Mouse (Mus musculus) myocyte (in vitro differentiated cells): ENCODE data around the gene Ncoa3.

ENCODE experiments used
- CEBPB ChIP-seq: IDR thresholded peaks from 2 replicates; pipeline ENCODE4 v1.6.1; 2011; ENCODE audit warnings: mild to moderate bottlenecking, moderate library complexity; ENCODE audit not compliant: poor library complexity, insufficient read depth, severe bottlenecking
- E2F4 ChIP-seq: IDR thresholded peaks from one replicate; pipeline ENCODE4 v1.6.1; 2011; ENCODE audit warnings: mild to moderate bottlenecking, control low read depth, moderate library complexity; ENCODE audit not compliant: insufficient read depth
- MAX ChIP-seq: IDR thresholded peaks from one replicate; pipeline ENCODE4 v1.6.1; 2011; ENCODE audit warnings: low read depth, mild to moderate bottlenecking, control low read depth
- MYOD1 ChIP-seq, 3 experiments: IDR thresholded peaks; one replicate each; pipeline ENCODE4 v1.6.1; 2011; ENCODE audit warnings: control low read depth in 2 of 3, low read depth in 2 of 3, mild to moderate bottlenecking in 2 of 3, moderate library complexity in 1 of 3; ENCODE audit not compliant: insufficient read length in 2 of 3, control insufficient read depth in 1 of 3
- MYOG ChIP-seq, 3 experiments: IDR thresholded peaks; one replicate each; pipeline ENCODE4 v1.6.1; 2011; ENCODE audit warnings: control low read depth in 2 of 3, low read depth in 2 of 3, mild to moderate bottlenecking in 2 of 3; ENCODE audit not compliant: insufficient read length in 2 of 3, control insufficient read depth in 1 of 3, insufficient read depth in 1 of 3
- POLR2A ChIP-seq: IDR thresholded peaks from one replicate; pipeline ENCODE4 v1.6.1; 2011; ENCODE audit warnings: low read depth, mild to moderate bottlenecking, control low read depth, moderate library complexity; ENCODE audit not compliant: insufficient read length
- POLR2AphosphoS2 ChIP-seq: IDR thresholded peaks from one replicate; pipeline ENCODE4 v1.6.1; 2011; ENCODE audit warnings: low read depth, control low read depth; ENCODE audit not compliant: insufficient read length
- REST ChIP-seq: IDR thresholded peaks from one replicate; pipeline ENCODE4 v1.6.1; 2011; ENCODE audit warnings: mild to moderate bottlenecking, control low read depth, moderate library complexity; ENCODE audit not compliant: insufficient read depth, insufficient read length
- TCF12 ChIP-seq: IDR thresholded peaks from one replicate; pipeline ENCODE4 v1.6.1; 2011; ENCODE audit warnings: mild to moderate bottlenecking, control low read depth; ENCODE audit not compliant: poor library complexity, insufficient read depth, severe bottlenecking
- TCF3 ChIP-seq: IDR thresholded peaks from one replicate; pipeline ENCODE4 v1.6.1; 2011; ENCODE audit warnings: low read depth, control low read depth; ENCODE audit not compliant: insufficient read length
- USF1 ChIP-seq: IDR thresholded peaks from one replicate; pipeline ENCODE4 v1.6.1; 2011; ENCODE audit warnings: low read depth, mild to moderate bottlenecking, control low read depth, moderate library complexity

DNA sequence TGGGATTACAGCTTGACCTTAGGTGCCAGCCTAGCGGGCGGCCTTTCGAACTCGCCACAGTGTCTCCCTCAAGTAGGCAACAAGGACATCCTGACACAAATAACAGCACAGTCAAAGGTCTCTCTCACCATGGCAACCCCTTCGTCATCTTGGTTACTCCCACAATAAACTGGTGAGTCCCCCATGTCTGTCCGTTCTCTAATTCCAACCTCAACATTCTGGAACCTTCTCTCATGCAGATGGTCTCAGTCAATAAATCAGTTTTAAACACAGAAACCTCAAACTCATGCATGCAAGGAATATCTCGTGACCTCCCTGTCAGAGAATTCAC, 123.8 kb downstream of the Ncoa3 start:
- TF ChIP-seq MYOD1 (IDR thresholded peaks at IDR 0.05; ENCODE audit: control insufficient read depth in 1 of 3, insufficient read length in 2 of 3, low read depth in 2 of 3) (no peak), POLR2A (no peak), TCF12 (no peak), REST (no peak), POLR2AphosphoS2 (no peak), CEBPB (no peak), MAX (no peak), USF1 (no peak), E2F4 (no peak), TCF3 (no peak), MYOG (IDR thresholded peaks at IDR 0.05; ENCODE audit: control insufficient read depth in 1 of 3, insufficient read depth in 1 of 3, insufficient read length in 2 of 3, low read depth in 2 of 3) (no peak)
